ENCODE assay signal across 27 mouse cellular contexts in the genomic region with DNA sequence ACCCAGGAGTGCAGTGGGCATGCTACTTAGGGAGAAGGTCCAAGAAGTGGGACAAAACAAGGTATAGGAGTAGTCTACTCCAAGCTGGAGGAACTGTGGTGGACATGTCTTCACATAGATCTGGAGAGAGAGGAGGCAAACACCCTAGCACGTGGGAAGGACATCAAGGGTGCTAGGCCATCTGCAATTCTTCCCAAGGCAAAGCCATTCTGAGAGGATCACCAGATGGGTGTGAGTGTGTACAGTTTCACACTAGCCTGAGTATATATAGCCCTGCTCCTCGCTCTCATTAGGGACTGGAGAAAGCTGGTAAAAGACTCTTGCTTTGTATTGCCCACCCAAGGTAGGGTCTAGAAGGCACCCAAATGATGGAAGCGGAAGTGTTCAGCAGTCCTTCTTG. TPM values are rescaled to one million over a fixed set of nuclear protein-coding genes. Genes with fewer than 3 reads are reported as not detected.
"Had no signal": no experiment of that assay in that cellular context is flagged by ENCODE, and none has a peak within 500 bp of the region (broad histone marks: within the 10 kb centered on the region; RNA-seq: fewer than 3 reads in every experiment).

No protein-coding gene starts in this region.

- H3K9me3 ChIP-seq: liver, embryonic 13.5 days; midbrain, embryonic 10.5 days; midbrain, embryonic 13.5 days; stomach, embryonic 15.5 days had no signal

- H3K9ac ChIP-seq: liver, embryonic 13.5 days; midbrain, embryonic 13.5 days; stomach, embryonic 15.5 days had no signal

- H3K36me3 ChIP-seq: liver, embryonic 13.5 days had no signal

- H3K4me2 ChIP-seq: liver, embryonic 13.5 days; stomach, embryonic 15.5 days had no signal

- H3K27me3 ChIP-seq: midbrain, embryonic 13.5 days; stomach, embryonic 15.5 days had no signal

- DNase-seq: kidney, adult 2 months; liver, embryonic 13.5 days; lung, adult 2 months; retina, postnatal 1 day; right cerebral cortex, postnatal 25 days; spleen, adult 18-20 months; thymus, postnatal 25 days had no signal

- H3K4me3 ChIP-seq: liver, embryonic 13.5 days; midbrain, embryonic 13.5 days; myocyte; stomach, embryonic 15.5 days had no signal

- ATAC-seq: midbrain, embryonic 13.5 days; midbrain, embryonic 16.5 days had no signal

- H3K27ac ChIP-seq: kidney, postnatal 0 days; liver, embryonic 13.5 days; midbrain, embryonic 10.5 days; midbrain, embryonic 13.5 days; stomach, embryonic 15.5 days had no signal

RNA-seq across cellular contexts. Expression of a gene that starts 14.7 kb away (rescaled TPM):
- total RNA-seq: layer of hippocampus, postnatal 14 days; left cerebral cortex, postnatal 36 days had no signal
- polyA plus RNA-seq: neural tube, embryonic 14.5 days had no signal

RNA-seq across cellular contexts. Expression of a gene that starts 34.4 kb away (rescaled TPM):
- total RNA-seq: layer of hippocampus, postnatal 14 days; left cerebral cortex, postnatal 36 days; liver, adult 2 months; megakaryocyte progenitor cell, adult 5-6 weeks; monocyte, adult 5-6 weeks had no signal
- polyA plus RNA-seq: intestine, embryonic 14.5 days; kidney, adult 2 months; kidney, embryonic 14.5 days; kidney, postnatal 0 days; large intestine, adult 2 months; limb, embryonic 11.5 days; limb, embryonic 14.5 days; liver, adult 2 months; liver, embryonic 13.5 days; liver, embryonic 16.5 days; lung, adult 2 months; lung, embryonic 16.5 days; midbrain, embryonic 10.5 days; midbrain, embryonic 13.5 days; midbrain, embryonic 16.5 days; myocyte; neural tube, embryonic 14.5 days; stomach, embryonic 15.5 days; thymus, postnatal 0 days had no signal

RNA-seq across cellular contexts. Expression of a gene that starts 45.6 kb away (rescaled TPM):
- total RNA-seq: layer of hippocampus, postnatal 14 days; left cerebral cortex, postnatal 36 days had no signal
- polyA plus RNA-seq: limb, embryonic 11.5 days; midbrain, embryonic 10.5 days had no signal
